Mouse (Mus musculus): Measurements from ENCODE around the gene Nlrp9b.
A peak's percentile ranks its signal among the peaks of the same experiment; 100 is the strongest.
"Not testable (repeated sequence)": the region's sequence is repeated elsewhere in the genome, so short reads cannot be mapped to it uniquely, and the experiment has no call there.

Gene Nlrp9b

DNA sequence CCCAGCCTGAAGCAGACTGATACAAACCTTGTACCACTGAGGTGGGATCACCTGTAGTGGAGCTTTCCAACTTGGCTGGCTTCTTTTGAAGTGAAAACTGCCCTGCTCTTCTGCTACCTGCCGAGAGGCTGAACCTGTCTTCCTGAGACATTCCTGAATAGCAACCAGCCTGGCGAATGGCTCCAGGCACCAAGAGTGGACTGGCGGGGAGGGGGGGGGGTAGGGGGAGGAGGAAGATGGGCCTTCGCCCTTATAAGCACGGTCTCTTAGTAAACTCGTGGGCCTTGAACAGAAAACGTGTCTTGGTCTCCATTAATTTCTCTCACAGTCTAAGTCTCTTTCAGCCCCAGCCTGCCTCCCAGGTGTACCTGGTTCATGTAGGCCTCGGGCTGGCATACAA, at the start of gene Nlrp9b:
TSS of gene Nlrp9b (plus strand) at position 301 of the 400 bp plus-strand sequence.
- DNase-seq (ENCODE audit: low spot score in 2 of 2) = not testable (repeated sequence)

DNA sequence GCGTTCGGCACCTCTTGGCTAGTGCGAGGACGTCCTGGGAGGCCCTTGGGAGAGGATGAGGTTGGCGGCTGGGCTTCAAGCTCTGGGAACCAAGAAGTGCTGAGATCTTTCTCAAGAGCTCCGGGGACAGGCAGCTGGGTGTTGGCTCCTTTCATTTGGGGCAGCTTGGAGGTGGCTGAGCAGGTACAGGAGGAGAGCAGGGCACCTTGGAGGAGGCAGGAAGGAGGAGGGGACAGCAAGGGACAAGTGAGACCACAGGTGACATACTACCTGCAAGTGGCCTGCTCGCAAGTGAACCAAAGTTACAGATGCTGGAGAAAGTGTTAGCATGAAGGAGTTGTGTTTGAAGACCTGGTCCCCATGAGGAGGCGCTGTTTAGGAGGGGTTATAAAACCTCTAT, 46.6 kb upstream of the Nlrp9b start:
- no peak for DNase-seq (ENCODE audit: low spot score in 2 of 2)

DNA sequence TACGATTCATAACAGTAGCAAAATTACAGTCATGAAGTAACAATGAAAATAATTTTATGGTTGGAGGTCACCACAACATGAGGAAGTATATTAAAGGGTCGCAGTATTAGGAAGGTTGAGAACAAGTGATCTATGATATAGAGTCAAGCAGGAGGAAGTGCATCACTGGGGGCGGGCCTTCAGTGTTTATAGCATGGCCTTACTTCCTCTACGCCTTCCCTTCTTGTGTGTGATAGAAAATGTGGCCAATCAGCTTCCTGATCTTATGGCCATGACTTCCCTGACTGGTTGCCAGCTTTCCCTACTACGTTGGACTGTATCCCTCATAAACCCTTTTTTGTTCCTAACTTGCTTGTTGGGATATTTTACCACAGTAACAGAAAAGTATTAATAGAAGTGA, 46.1 kb upstream of the Nlrp9b start:
- no peak for DNase-seq (ENCODE audit: low spot score in 2 of 2)

DNA sequence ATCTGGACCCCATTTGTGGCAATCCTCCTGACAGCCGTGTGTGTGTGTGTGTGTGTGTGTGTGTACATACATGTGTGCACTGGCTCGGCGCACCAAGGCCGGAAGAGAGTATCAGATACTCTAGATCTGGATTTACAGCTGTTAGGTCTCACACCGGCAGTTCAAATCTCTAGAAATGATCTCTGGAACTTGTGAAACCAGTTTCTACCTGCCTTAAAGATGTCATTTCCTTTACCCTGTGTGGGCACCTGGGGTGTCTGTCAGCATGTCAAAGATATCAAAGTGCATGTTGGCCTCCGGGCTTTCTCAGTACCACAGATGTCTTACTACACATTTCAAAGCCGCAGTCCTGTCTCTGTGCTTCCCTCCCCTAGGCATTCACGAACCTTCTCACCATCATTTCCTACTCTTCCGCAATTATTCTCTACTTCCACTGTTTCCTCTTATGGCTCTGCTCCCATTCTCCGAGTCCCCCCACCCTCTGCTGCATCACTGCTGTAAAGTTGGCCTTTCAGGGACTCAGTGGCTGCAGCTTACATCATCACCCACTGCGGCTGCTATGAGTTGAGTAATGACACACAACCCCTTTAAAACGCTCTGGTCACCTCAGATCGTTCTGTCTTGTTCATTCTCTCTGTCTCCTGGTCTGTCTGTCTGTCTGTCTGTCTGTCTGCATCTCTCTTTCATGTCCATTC, 45.3 kb upstream of the Nlrp9b start:
- DNase-seq (ENCODE audit: low spot score in 2 of 2) = no peak

DNA sequence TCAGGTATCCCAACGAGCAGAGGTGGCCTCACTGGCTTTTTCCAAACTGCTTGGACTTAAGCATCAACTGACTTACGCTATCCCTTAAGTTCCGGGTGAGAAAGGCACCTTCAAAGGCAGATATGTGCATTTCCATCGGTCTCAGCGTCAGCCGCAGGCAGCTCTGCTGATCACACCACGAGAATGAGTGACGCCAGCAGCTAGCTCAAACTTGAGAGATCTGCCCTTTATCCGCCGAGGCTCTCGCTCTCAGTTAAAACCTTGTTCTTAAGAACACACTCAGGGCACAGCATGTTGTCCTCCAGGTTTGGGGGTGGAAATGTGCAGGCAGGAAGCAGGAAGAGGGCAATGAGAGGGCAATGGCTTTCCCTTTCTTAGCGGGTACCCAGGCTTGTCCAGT, 42.3 kb upstream of the Nlrp9b start:
- no peak for DNase-seq (ENCODE audit: low spot score in 2 of 2)

DNA sequence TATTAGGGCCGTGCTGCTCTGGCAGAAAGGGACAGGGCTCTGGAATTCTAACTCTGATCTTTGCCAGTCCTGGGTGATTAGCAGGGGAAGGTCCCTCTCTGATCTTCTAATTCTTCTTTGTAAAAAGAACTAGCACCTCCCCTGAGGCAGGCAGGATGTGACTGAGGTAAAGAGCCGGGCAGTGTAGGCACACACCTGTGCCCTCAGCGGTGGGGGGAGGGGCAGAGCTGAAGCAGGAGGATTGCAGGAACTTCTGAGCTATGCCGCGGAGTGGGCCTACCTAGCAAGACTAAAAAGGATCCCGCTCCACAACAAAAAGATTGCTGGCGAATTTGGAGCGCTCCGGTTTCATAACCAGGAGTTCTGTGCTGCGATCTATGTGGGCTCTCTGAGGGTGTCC, 41.3 kb upstream of the Nlrp9b start:
- no peak for DNase-seq (ENCODE audit: low spot score in 2 of 2)

DNA sequence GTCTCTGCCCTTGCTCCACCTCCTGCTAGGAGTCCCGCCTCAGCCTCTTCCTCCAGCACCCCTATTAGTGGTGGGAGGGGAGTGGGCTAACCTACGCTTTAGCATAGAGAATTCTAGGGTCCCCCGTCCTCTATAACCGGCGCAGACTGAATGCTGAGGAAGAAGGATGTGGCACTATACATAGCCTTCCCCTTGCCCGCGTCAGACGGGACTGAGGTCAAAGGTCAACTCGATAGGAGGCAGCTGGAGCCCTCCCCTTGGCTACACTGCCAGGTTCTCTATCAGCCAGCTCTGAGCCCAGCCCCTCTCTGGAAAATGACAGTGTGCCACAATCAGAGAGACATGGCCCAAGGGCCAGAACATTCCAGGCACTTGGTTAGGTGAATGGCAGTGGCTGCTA, 40.7 kb upstream of the Nlrp9b start, which contains the start of gene Igsf23:
TSS of gene Igsf23 (minus strand) at position 168 of the 400 bp plus-strand sequence.
- DNase-seq (ENCODE audit: low spot score in 2 of 2) = no peak

DNA sequence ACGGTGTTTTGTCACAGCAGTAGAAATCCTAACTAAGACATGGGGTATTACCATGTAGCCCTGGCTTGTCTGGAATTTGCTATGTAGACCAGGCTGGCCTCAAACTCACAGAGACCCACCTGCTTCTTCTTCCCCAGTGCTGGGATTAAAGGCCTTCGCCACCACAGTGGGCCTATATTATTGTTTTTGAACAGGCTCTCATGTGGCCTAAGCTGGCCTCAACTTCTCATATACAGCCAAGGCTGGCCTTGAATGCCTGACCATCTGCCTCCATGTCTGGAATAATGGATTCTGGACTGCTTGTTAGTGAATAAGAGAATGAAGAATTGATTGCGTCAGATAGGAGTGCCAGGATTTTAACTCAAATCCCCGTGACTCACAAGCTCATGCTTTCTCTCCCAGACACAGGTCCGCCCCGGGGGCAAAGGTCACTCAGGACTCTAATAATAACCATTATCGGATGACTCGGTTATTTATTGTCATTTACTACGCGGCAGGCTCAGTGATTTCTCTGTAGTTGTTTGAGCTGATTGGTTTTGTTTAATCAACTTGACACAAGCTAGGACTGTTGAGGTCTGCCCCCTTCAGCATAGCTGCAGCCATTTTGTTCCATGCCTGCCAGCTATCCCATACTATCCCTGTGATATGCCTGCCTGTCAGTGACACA, 38.8 kb upstream of the Nlrp9b start:
- no peak for DNase-seq (ENCODE audit: low spot score in 2 of 2)

DNA sequence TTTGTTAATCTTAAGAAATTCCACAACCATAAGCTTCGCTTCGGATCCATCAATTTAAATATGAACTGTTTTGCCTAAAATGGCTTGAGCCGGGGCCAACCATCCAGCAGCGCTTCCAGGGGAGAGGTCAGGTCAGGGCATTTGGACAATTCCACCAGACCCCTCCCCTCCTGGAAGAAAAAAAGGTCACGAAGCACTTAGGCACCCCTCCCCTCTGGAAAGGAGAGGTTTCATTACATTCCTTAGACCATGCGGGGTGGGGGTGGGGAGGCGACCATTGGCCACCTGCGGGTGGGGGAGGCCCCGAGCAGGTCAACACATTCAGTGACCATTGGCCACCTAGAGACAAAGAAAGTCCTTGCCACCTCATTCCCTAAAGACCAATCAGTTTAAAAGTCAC, 38.2 kb upstream of the Nlrp9b start:
- DNase-seq (ENCODE audit: low spot score in 2 of 2) = no peak

DNA sequence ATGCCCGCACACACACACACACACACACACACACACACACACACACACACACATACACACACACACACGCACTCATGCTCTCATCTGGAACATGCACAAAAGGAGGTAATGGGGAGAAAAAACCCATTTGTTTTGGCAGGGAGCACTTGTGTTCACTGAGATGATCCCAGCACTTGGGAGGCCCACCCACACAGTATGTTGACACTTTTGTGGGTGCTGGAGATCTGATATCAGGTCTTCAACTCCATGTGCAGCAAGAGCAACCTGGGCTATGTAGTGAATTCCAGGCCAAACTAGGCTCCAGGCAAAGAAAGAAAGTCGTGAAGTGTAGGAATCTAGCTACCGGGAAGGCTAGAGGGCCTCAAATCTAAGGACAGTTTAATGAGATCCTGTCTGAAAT, 35.4 kb upstream of the Nlrp9b start:
- DNase-seq (ENCODE audit: low spot score in 2 of 2) = no peak

DNA sequence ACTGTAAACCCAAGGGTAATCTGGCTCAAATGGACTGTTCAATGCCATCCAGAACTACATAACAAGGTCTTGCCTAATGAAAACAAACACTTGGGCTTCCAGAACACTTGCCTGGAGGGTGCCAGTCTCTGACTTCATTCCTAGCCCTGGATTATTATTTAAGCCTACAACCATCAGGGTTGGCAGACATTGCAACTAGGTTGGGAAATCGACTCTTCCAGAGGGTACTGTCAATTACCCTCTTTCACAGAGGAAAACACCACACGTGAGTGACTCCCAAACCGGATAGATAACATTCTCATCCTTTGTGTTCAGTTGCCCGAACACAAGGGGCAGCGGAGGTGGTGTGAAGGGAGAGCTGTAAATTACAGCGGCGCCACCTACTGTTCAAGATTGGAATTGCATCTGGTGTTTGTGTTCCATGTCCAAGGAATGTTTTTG, 34.9 kb upstream of the Nlrp9b start:
- DNase-seq (ENCODE audit: low spot score in 2 of 2) = peak in 1 of 2 experiments; percentile 80

DNA sequence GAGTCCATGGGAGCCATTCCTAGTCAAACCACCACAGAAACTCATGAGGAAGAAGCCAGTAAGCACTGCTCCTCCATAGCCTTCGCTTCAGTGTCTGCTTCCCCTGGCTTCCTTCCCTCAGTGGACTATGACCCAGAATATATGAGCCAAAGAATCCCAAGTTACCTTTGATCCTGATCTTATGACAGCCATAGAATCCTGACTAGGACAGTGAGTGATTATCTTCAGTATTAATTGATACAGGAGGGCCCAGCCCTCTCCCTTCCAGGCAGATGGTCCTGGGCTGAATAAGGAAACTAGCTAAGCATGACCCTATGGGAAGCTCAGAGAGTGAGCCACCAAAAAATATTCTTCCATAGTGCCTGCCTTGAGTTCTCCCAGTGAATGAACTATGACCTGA, 28.8 kb upstream of the Nlrp9b start:
- no peak for DNase-seq (ENCODE audit: low spot score in 2 of 2)

DNA sequence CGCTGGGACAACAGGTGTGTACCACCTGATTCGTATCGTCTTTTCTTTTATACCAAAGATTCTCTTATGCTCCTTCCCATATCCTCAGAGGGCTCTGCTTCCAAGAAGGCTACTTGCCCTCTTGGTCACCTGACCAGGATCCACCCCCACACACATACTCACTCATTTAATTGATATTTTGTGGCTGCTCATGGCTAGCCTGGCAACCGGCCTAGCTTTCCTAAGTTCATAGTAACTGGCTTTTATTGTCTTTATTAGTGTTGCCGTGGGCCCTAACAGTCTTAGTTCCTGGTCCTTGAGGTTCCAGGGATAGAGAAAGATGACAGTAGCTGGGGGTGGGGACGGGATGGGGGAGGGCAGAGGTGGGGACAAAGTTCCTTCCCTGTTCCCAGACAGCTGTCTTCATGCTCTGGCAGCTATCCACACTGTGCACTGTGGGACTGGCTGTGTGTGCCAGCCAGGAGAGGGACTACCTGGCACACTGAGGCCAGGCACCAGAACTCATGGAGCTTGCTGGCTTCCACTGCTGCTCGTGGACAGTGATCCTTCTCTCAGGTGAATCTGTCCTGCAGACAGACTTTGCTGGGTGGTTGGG, 26.2 kb upstream of the Nlrp9b start, which contains the start of gene Ceacam20:
TSS of gene Ceacam20 (plus strand) at position 428 of the 595 bp plus-strand sequence.
- no peak for DNase-seq (ENCODE audit: low spot score in 2 of 2)

DNA sequence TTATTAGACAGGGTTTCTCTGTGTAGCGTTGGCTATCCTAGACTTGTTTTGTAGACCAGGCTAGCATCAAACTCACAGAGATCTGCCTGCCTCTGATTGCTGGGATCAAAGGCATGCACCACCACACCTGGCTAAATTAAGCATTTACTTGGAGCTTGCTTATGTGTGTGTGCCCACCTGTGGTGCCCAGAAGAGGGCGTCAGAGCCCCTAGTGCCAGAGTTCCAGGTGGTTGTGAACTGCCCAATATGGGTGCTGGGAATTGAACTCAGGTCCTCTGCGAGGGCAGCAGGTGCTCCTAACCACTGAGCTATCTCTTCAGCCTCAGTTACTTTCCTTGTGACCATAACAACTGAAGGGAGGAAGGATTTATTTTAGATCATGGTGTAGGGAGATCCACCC, 22.2 kb upstream of the Nlrp9b start:
- DNase-seq (ENCODE audit: low spot score in 2 of 2) = no peak

DNA sequence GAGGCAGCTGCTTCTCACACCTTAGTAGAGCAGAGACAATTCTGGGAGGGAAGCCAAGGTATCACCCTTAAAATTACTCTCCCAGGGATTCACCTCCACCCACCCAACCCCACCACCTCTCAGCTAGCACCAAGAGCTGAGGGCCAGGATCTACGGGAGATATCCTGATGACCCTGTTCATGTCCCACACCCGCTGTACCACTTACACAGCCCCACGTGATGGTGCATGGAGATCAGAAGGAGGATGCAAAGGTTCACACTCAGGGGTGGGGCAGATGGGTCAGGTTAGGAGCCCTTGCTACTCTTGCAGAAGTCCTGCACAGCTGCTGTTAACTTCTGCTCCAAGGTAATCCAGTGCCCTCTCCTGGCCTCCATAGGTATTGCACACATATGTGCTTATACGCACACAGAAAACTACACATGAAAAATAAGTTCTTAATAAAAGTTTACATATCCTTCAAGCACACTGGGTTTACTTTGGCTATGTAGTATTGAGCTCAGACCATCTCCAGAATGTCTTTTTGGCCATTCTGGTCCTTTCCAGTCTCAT, 21.6 kb upstream of the Nlrp9b start:
- DNase-seq (ENCODE audit: low spot score in 2 of 2) = no peak

DNA sequence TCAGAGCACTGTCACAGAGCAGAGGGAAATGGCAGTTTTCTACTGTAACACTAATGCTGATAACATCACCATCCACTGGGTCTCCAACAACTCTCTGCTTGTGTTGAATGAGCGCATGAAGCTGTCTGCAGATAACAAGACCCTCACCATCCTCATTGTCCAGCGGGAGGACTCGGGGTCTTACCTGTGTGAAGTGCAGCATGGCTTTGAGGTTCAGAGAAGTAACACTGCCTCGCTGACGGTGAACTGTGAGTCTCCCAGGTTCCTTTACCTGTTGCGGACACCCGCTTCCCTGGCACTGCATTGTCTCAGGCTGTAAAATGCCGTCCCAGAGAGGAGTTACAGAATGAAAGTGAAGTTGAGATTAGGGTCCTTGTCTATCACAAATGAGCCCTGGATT, 21.1 kb upstream of the Nlrp9b start:
- DNase-seq (ENCODE audit: low spot score in 2 of 2) = no peak

DNA sequence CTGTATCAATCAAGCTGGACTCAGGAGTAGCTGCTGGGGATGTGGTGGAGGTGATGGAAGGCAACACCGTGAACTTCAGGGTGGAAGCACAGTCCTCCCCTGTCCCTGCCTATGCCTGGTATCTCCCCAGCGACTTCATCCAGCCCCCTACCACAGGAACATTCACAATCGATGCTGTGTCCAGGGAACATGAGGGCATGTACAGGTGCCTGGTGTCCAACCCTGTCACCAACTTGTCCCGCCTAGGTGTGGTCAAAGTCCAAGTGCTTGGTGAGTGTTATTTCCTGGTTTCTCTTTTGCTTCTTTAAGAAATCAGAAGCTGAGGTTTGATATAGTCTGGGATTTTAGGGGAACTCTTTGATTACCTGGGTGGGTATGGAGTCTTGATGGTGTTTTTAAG, 19.7 kb upstream of the Nlrp9b start:
- no peak for DNase-seq (ENCODE audit: low spot score in 2 of 2)

DNA sequence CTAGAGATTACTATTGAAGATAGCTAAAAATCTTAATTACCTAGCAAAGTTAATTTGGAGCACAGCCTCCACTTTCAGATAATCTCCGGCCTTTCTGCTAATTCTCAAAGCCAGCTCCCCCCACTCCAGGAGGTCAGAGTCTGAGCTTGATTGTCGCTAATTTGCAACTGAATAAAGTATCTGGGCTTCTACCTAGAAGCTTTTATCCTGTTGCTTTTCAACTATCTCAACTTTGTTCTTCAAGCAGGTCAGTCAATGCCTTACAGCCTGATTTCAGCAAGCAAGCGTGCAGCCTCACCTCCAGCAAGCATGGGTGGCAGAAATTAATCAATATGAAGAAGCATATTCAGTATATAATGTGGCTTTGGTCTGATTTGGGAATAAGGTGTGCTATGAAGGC, 5.5 kb downstream of the Nlrp9b start:
- DNase-seq (ENCODE audit: low spot score in 2 of 2) = not testable (repeated sequence)

DNA sequence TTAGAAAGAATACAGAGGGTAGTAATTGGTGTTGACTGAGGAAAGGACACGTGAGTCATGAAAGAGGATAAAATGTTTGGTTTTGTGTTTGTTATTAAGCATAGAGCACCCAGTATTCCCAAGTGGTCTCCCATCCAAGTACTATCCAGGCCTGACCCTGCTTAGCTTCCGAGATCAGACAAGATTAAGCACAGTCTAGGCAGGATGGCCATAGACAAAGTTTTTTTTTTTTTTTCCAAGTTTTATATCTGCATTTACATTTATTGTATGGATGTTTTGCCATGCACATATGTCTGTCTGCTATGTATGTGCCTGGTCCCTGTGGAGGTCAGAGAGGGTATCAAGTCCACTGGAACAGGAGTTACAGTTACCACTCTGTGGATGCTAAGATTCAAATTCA, 18.7 kb downstream of the Nlrp9b start:
- DNase-seq (ENCODE audit: low spot score in 2 of 2) = no peak

DNA sequence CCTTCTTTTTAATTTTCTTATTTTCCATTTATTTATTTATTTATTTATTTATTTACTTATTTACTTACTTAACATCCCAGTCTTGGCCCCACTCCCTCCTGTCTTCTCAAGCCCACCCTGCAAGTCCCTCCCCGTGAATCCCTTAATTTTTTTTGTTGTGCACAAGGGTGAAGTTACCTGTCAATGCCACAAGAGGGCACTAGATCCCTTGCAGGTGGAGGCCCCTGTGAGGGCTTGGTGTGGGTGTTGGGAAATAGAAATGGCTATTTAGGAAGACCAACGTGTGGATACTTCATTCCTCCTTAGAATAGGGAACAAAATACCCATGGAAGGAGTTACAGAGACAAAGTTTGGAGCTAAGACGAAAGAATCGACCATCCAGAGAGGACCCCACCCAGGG, 72.8 kb downstream of the Nlrp9b start:
- DNase-seq (ENCODE audit: low spot score in 2 of 2) = not testable (repeated sequence)

DNA sequence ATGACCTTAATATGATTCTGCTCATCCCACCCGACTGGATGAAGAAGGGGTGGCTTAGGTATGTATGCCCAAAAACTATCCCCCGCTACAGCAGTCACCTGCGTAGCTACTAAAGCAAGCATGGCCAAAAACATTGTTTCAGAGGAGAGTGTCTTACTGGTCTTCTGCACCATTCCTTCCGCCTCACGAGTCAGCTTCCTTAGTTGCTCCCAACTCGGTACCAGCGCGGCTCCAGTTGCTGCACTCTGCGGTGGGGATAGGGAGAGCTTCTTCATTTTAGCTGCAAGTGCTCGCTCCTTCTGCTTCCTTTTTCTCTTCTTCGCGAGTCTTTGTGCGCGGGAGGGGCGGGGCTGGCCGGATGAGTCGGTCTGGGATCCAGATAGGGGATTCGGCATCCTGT, 86.9 kb downstream of the Nlrp9b start:
- DNase-seq (ENCODE audit: low spot score in 2 of 2) = not testable (repeated sequence)

DNA sequence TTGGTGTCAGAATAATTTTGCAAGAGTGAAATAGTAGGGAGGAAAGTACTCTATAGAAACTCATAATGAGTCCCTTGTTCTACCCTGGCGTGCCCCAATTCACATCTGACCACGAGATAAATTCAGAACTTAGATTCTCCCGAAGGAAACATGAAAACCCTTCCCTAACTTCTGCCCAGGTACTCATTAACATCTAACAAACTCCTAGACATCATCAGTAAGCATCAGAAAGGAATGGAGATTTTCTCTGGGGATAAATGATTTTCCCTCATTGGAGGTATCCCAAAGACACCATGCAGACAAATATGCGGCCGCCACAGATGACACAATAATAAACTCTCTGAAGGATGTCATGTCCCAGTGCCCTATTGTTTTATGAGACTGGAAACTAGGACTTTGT, 108.1 kb downstream of the Nlrp9b start, which contains the start of gene Vmn1r91:
TSS of gene Vmn1r91 (plus strand) at position 301 of the 400 bp plus-strand sequence.
- DNase-seq (ENCODE audit: low spot score in 2 of 2) = not testable (repeated sequence)

All from frontal cortex, postnatal 10 days (tissue).